Mouse (Mus musculus) lung, embryonic 15.5 days (tissue): ENCODE data around the gene Dazap1. TPM values are rescaled to one million over a fixed set of nuclear protein-coding genes. Genes with fewer than 3 reads are reported as not detected.

Source experiments
- ATAC-seq: fragments of 200-750 bp; cut with Nextera tagmentation; 2 replicates; pipeline ENCODE4 v1.8.0; 2017; ENCODE audit warnings: moderate number of reproducible peaks, borderline replicate concordance; ENCODE audit not compliant: low FRiP score, low TSS enrichment; ENCODE audit errors: extremely low read depth
- H3K27ac ChIP-seq: fragments of 300-500 bp; sonication (generic); 2 replicates; pipeline ENCODE4 v1.5.1; 2015; ENCODE audit warnings: moderate library complexity, mild to moderate bottlenecking, inconsistent platforms
- H3K27me3 ChIP-seq: fragments of 300-500 bp; sonication (generic); 2 replicates; pipeline ENCODE4 v1.6.1; 2015; ENCODE audit warnings: inconsistent platforms
- H3K36me3 ChIP-seq: fragments of 300-500 bp; sonication (generic); 2 replicates; pipeline ENCODE4 v1.6.1; 2015; ENCODE audit warnings: inconsistent platforms
- H3K4me1 ChIP-seq: fragments of 300-500 bp; sonication (generic); 2 replicates; pipeline ENCODE4 v1.6.1; 2015; ENCODE audit warnings: inconsistent platforms
- H3K4me2 ChIP-seq: fragments of 300-500 bp; sonication (generic); 2 replicates; pipeline ENCODE4 v1.6.1; 2015; ENCODE audit warnings: inconsistent platforms, mild to moderate bottlenecking, moderate library complexity
- H3K4me3 ChIP-seq: fragments of 300-500 bp; sonication (generic); 2 replicates; pipeline ENCODE4 v1.5.1; 2015; ENCODE audit warnings: mild to moderate bottlenecking, inconsistent platforms
- H3K9ac ChIP-seq: fragments of 300-500 bp; sonication (generic); 2 replicates; pipeline ENCODE4 v1.6.1; 2015; ENCODE audit warnings: inconsistent platforms
- H3K9me3 ChIP-seq: fragments of 300-500 bp; sonication (generic); 2 replicates; pipeline ENCODE4 v1.6.1; 2016; ENCODE audit warnings: inconsistent platforms
- WGBS: fragments of 180-500 bp; shearing (Covaris S2); methylation state at CpG from one replicate; pipeline ENCODE4 v1.1.7; 2015; 5-methylcytosine and 5-hydroxymethylcytosine counted together
- polyA plus RNA-seq: library from polyadenylated mRNA; unstranded; fragments of >200 nt; fragmentation: Nextera tagmentation; extraction: Ambion mirVana; gene quantifications from 2 replicates; pipeline ENCODE4 v1.2.1, GENCODE M21; 2015

Gene Dazap1
- polyA plus RNA-seq, 1 experiment from 2014 or later: 67.0 TPM

DNA sequence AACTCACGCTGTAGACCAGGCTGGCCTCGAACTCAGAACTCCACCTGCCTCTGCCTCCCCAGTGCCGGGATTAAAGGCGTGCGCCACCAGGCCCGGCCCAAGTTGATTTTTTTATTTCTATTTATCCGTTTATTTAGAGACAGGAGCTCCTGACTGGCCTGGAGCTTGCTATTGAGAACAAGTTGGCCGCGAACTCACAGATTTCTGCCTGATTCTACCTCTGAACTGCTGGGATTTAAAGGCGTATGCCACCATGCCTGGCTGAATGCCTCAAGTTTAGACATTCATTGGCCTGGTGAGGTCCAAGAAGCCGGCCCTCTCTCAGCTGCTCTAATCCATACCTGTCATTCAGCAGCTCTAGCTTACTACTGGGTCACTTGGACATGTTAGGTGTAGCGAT, 883 bp downstream of the Dazap1 start:
- Histone ChIP-seq H3K36me3 (peaks cover 15% of the 10 kb centered on the region), H3K9me3 (no peaks in the 10 kb centered on the region), H3K4me3 (peak overlapping the region; percentile 50), H3K4me2 (peak overlapping the region; percentile 94), H3K27me3 (no peaks in the 10 kb centered on the region), H3K9ac (no peak overlapping the region; the same call in 1 of the 2 replicates), H3K4me1 (peaks cover 47% of the 10 kb centered on the region), H3K27ac (peak overlapping the region; percentile 98)
- ATAC-seq: no peak
- 69% methylated on average over 12 of the region's 12 CpGs for WGBS

DNA sequence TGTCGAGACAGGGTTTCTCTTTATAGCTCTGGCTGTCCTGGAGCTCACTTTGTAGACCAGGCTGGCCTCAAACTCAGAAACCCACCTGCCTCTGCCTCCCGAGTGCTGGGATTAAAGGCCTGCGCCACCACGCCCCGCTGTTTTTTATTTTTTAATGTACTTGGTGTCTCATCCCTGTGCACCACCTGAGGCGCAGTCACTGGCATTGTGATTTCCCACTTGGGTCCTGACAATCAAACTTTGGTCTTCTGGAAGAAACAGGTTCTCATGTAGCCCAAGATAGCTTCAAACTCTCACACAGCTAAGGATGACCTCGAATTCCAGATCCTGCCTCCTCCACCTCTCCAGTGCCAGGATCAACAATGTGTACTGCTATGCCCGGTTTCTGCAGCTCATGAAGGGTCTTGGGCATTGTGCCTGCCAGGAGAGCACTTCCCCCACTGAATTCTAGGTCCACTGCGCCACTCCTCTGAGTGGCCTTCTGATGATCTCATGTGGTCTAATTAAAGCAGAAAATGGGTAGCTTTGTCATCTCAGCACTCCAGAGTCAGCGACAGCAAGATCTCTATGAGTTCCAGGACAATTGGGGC, 1.6 kb downstream of the Dazap1 start:
- Histone ChIP-seq H3K4me1 (peaks cover 54% of the 10 kb centered on the region), H3K27ac (peak overlapping the region; percentile 98; the same call in 1 of the 2 replicates), H3K36me3 (peaks cover 16% of the 10 kb centered on the region), H3K9me3 (no peaks in the 10 kb centered on the region), H3K4me2 (no peak overlapping the region), H3K9ac (no peak overlapping the region), H3K4me3 (no peak overlapping the region), H3K27me3 (no peaks in the 10 kb centered on the region)
- 92% methylated on average over 10 of the region's 10 CpGs for WGBS
- ATAC-seq: no peak

DNA sequence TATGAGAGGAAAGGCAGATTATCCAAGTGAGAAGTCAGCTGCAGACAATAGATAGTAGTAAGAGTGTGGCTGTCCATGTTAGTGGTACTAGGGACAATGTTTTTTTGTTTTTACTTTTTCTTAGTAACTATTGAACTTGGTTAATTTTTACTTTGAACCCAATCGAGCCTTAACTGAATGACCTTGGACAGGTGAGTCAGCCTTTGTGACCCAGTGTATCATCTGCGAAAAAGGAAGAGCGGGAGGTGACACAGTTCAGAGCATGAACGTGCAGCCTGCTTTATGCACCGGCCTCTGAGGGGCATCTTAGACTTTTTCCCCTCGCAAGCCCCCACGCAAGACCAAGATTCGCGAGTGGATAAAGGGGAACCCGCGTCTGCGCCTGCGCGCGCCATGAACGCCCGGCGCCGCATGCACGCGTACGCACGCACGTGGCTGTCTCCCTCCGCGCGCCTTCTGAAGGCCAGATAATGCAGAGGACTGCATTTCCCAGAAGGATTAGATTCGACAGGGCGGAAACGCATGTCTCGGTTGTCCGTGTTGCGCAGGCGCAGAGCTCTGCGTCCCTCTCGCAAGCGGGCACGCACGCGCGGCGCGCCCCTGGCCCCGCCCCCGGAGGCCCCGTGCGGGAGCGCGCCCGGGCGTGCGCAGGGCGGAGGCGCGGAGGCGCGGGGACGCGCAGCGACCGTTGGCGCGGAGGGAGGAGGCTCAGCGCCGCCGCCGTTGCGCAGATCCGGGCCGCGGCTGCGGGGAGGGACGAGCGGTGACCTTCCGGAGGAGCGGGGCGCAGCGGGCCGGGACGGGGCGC, 3.3 kb downstream of the Dazap1 start:
- peaks cover 59% of the 10 kb centered on the region for H3K4me1 ChIP-seq
- H3K4me2 ChIP-seq: peak overlapping the region; percentile 84
- peaks cover 11% of the 10 kb centered on the region for H3K36me3 ChIP-seq
- H3K27me3 ChIP-seq: no peaks in the 10 kb centered on the region
- peak overlapping the region; percentile 73 for H3K27ac ChIP-seq
- H3K9me3 ChIP-seq: no peaks in the 10 kb centered on the region
- H3K4me3 ChIP-seq: peak overlapping the region; percentile 98
- under 1% methylated on average over 80 of the region's 81 CpGs for WGBS
- peak overlapping the region; percentile 99 for H3K9ac ChIP-seq
- ATAC-seq: peak; percentile 35

DNA sequence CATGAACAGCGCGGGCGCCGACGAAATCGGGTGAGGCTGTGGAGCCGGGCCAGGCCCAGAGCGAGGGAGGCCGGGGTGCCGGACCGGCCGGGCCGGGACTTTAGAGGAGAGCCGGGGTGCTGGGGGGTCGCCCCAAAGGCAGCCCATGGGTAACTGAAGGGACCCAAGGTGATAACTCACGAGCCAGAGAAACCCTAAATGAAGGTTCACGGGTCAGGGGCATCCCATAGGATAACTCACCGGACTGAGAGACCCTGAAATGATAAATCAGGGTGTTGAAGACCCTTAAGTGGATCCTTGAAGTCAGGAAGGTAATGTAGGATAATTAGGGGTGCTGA, 3.8 kb downstream of the Dazap1 start:
- Histone ChIP-seq H3K4me3 (peak overlapping the region; percentile 98), H3K36me3 (peaks cover 11% of the 10 kb centered on the region), H3K27ac (peak overlapping the region; percentile 73), H3K4me2 (peak overlapping the region; percentile 84), H3K9ac (peak overlapping the region; percentile 99), H3K27me3 (no peaks in the 10 kb centered on the region), H3K9me3 (no peaks in the 10 kb centered on the region), H3K4me1 (peaks cover 58% of the 10 kb centered on the region)
- ATAC-seq: no peak
- under 1% methylated on average over 18 of the region's 18 CpGs for WGBS

DNA sequence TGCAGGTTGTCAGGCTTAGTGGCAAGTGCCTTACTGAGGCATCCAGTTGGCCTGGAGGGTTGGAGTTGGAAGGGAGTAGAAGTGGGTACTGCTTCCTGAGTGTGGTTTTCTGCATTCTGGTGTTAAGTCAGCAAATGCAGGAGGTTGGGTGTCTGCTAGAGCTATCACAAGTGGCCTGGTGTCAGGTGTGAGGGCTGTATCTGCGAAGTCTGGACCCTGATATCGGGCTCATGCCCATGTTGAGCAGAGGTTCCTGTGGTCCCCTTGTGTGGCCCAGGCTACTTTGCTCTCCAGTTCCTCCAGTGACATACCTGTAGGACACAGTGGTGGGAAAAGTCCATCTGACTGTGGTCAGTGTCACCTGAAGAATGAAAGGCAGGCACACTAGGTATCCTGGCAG, 8.8 kb downstream of the Dazap1 start:
- Histone ChIP-seq H3K4me3 (no peak overlapping the region), H3K9me3 (no peaks in the 10 kb centered on the region), H3K27me3 (no peaks in the 10 kb centered on the region), H3K36me3 (peaks cover 42% of the 10 kb centered on the region), H3K4me2 (no peak overlapping the region), H3K4me1 (peaks cover 48% of the 10 kb centered on the region), H3K9ac (no peak overlapping the region), H3K27ac (no peak overlapping the region)
- no peak for ATAC-seq
- 89% methylated on average over 2 of the region's 2 CpGs for WGBS

DNA sequence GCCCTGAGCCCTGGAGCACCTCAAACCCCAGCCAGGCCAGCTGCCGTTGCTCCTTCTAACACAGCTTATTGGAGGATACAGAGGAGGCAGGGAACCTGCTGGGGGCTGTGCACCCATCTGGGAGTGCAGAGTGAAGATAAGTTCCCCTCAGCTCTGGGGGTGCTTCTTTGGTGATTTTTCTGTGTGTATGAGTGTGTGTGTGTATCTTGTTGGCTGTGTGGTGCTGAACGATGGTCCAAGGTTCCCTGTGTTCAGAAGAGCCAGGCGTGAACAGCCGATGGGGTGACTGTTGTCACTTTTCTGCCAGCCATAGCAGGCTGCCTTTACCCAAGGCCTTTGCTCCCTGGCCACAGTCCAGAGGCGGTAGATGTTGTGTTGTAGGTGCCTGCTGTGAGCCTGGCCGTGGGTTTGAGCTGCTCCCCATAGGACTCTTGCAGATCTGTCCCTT, 9.5 kb downstream of the Dazap1 start:
- H3K27me3 ChIP-seq: no peaks in the 10 kb centered on the region
- H3K4me2 ChIP-seq: no peak overlapping the region
- peaks cover 46% of the 10 kb centered on the region for H3K4me1 ChIP-seq
- no peak overlapping the region for H3K9ac ChIP-seq
- no peak for ATAC-seq
- WGBS: 69% methylated on average over 6 of the region's 6 CpGs
- H3K27ac ChIP-seq: no peak overlapping the region
- H3K36me3 ChIP-seq: peaks cover 46% of the 10 kb centered on the region
- H3K9me3 ChIP-seq: no peaks in the 10 kb centered on the region
- no peak overlapping the region for H3K4me3 ChIP-seq

DNA sequence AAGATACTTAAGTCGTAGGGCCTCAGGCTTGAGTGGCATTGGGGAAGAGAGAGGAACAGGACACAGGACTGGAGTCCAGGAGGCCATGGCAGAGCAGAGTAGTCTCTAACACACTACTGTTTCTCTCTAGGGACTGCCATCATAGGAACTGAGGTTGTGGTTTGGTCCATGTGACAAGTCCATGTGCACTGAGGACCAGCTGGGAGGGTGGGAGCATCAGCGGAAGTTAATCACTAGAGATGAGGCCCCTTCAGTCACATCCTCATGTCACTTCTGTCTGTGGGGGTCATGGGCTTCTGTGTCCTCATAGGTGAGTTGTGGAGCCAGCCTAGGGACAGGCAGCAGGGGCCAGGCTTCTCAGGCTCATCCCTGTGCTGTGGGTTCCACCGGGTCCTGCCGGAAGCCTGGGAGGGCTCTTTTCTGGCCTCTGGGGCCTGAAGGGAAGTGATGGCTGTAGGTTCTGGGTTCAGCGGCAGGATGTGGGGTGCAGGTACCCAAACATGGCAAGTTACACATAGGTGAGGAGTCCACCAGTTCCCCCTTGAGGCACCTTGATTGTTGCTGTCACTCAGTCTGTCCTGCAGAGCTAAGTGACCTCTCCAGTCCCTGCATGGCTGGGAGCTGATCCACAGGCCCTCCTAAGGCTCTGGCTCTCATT, 10.0 kb downstream of the Dazap1 start:
- H3K4me1 ChIP-seq: peaks cover 40% of the 10 kb centered on the region

DNA sequence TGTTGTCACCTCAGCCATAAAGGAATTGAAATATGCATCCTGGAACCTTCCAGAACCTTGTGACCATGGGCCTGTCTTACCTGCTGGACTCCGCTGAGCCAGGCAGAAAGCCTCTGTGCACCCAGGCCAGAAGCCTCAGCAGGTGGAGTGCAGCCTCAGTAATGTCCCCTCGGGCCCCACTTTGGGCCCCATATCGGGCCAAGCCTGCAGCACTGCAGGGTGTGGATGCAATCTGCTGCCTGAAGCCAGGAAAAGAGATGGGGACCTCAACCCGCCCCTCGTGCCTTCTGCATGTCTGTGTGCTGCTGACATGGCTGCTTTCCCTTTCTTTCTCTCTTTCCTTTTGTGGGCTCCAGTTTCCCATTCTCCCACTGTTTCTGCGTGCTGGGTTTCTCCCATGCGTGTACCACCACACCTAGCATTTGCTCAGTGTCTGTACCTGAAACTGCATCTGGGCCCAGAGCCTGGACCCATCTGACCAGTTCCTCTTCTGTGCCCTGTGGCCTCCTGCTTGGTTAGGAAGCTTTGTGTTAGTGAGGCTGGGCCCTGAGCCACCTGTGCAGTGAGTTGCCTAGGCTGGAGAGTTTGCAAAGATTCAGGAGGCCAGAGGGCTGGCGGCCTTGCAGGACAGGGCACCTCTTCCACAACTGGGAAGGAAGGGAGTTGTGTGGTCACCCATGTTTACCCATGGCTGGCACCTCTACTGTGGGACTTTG, 10.7 kb downstream of the Dazap1 start:
- no peaks in the 10 kb centered on the region for H3K9me3 ChIP-seq
- no peak overlapping the region for H3K4me3 ChIP-seq
- H3K27me3 ChIP-seq: no peaks in the 10 kb centered on the region
- no peak overlapping the region; the same call in 1 of the 2 replicates for H3K27ac ChIP-seq
- H3K36me3 ChIP-seq: peaks cover 58% of the 10 kb centered on the region
- 85% methylated on average over 8 of the region's 8 CpGs for WGBS
- no peak overlapping the region for H3K9ac ChIP-seq
- H3K4me1 ChIP-seq: peaks cover 33% of the 10 kb centered on the region
- no peak for ATAC-seq
- H3K4me2 ChIP-seq: no peak overlapping the region

More for the DNA sequence above, 10.0 kb downstream of the Dazap1 start:
- H3K4me3 ChIP-seq: no peak overlapping the region
- H3K27ac ChIP-seq: no peak overlapping the region; the same call in 1 of the 2 replicates
- peaks cover 52% of the 10 kb centered on the region for H3K36me3 ChIP-seq
- WGBS: 85% methylated on average over 5 of the region's 5 CpGs
- no peaks in the 10 kb centered on the region for H3K9me3 ChIP-seq
- no peak overlapping the region for H3K9ac ChIP-seq
- no peak for ATAC-seq
- H3K27me3 ChIP-seq: no peaks in the 10 kb centered on the region
- no peak overlapping the region for H3K4me2 ChIP-seq

DNA sequence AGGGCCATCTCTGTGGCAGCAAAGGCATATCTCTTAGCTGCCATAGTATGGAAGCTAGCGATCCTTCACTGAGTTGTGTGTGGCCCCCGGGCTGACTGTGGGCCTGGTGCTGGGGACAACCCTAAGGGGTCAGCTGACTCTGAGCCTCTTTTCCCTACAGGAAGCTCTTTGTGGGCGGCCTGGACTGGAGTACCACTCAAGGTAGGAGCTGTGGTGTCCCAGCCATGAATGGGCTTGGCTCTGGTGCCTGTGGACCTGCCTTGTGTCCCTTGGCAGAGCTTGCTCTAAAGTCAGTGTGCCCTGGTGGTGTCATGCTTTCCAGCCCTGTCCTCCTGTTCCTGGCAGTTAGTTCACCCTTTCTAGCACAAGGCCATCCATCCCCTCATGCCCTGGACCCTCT, 12.6 kb downstream of the Dazap1 start:
- H3K9ac ChIP-seq: no peak overlapping the region
- H3K36me3 ChIP-seq: peaks cover 69% of the 10 kb centered on the region
- no peak overlapping the region for H3K4me2 ChIP-seq
- H3K9me3 ChIP-seq: no peaks in the 10 kb centered on the region
- ATAC-seq: no peak
- no peak overlapping the region for H3K27ac ChIP-seq
- no peaks in the 10 kb centered on the region for H3K27me3 ChIP-seq
- H3K4me1 ChIP-seq: peaks cover 17% of the 10 kb centered on the region
- H3K4me3 ChIP-seq: no peak overlapping the region
- 81% methylated on average over 3 of the region's 3 CpGs for WGBS

DNA sequence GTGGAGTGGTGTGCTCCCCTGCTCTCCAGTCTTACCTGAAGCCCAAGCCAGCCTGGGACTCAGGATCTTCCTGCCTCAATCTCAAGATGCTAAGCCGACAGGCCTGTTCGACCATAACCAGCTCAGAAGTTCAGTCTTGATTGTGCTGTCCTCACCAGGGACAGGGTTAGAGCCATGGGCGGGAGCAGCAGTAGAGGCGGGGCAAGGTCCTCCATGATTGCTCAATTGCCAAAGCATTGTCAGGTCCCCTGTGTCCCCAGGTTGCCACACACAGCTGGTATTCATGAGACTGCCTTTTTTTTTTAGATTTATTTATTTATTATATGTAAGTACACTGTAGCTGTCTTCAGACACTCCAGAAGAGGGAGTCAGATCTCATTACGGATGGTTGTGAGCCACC, 15.0 kb downstream of the Dazap1 start:
- Histone ChIP-seq H3K4me2 (no peak overlapping the region), H3K4me1 (peaks cover 10% of the 10 kb centered on the region), H3K9ac (no peak overlapping the region), H3K36me3 (peaks cover 84% of the 10 kb centered on the region), H3K27ac (no peak overlapping the region), H3K9me3 (no peaks in the 10 kb centered on the region), H3K4me3 (no peak overlapping the region), H3K27me3 (no peaks in the 10 kb centered on the region)
- ATAC-seq: no peak
- WGBS: 86% methylated on average over 5 of the region's 5 CpGs

DNA sequence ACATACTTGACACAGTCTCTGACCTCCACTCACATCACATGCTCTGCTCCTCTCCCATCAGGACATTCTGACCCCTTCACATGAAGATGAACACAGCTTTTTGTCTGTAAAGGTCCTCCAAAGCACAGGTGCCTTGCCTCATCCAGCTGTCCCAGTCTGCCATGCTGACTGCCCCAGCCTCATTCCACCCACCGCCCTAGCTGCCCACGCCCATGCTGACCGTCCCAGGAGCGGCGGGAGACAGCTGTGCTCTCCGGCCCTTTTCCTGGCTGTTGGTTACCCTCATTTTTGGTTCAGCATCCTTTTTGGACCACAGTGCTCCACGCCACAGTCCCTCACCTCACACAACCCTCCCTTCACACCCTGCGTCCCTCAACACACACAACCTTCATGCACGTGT, 17.1 kb downstream of the Dazap1 start:
- ATAC-seq: no peak
- no peaks in the 10 kb centered on the region for H3K27me3 ChIP-seq
- H3K9me3 ChIP-seq: no peaks in the 10 kb centered on the region
- H3K9ac ChIP-seq: no peak overlapping the region
- H3K4me3 ChIP-seq: no peak overlapping the region
- WGBS: 91% methylated on average over 9 of the region's 9 CpGs
- H3K4me2 ChIP-seq: no peak overlapping the region
- H3K4me1 ChIP-seq: peaks cover 15% of the 10 kb centered on the region
- peaks cover 85% of the 10 kb centered on the region for H3K36me3 ChIP-seq
- no peak overlapping the region for H3K27ac ChIP-seq
